Mouse (Mus musculus) midbrain, embryonic 16.5 days (tissue): ENCODE data around the gene Scgb3a1. TPM values are rescaled to one million over a fixed set of nuclear protein-coding genes. Genes with fewer than 3 reads are reported as not detected.

Experiments
- ATAC-seq: fragments of 200-750 bp; cut with Nextera tagmentation; 2 replicates; pipeline ENCODE4 v1.8.0; 2017; ENCODE audit warnings: moderate TSS enrichment
- H3K27ac ChIP-seq: fragments of 300-500 bp; sonication (generic); 2 replicates; pipeline ENCODE4 v1.5.1; 2014; ENCODE audit warnings: mild to moderate bottlenecking, low read length, mixed read lengths
- H3K27me3 ChIP-seq: fragments of 300-500 bp; sonication (generic); 2 replicates; pipeline ENCODE4 v1.6.1; 2014; ENCODE audit warnings: low read depth, low read length, mixed read lengths; ENCODE audit not compliant: control insufficient read depth, insufficient read depth
- H3K36me3 ChIP-seq: fragments of 300-500 bp; sonication (generic); 2 replicates; pipeline ENCODE4 v1.6.1; 2014; ENCODE audit warnings: mild to moderate bottlenecking, low read length, moderate library complexity, mixed read lengths; ENCODE audit not compliant: control insufficient read depth, insufficient read depth
- H3K4me1 ChIP-seq: fragments of 300-500 bp; sonication (generic); 2 replicates; pipeline ENCODE4 v1.6.1; 2014; ENCODE audit warnings: mild to moderate bottlenecking, low read length, mixed read lengths; ENCODE audit not compliant: control insufficient read depth, insufficient read depth
- H3K4me2 ChIP-seq: fragments of 300-500 bp; sonication (generic); 2 replicates; pipeline ENCODE4 v1.6.1; 2014; ENCODE audit warnings: mild to moderate bottlenecking, low read length, mixed read lengths
- H3K4me3 ChIP-seq: fragments of 300-500 bp; sonication (generic); 2 replicates; pipeline ENCODE4 v1.5.1; 2014; ENCODE audit warnings: low read depth, mild to moderate bottlenecking, low read length, moderate library complexity, mixed read lengths
- H3K9ac ChIP-seq: fragments of 300-500 bp; sonication (generic); 2 replicates; pipeline ENCODE4 v1.6.1; 2014; ENCODE audit warnings: low read depth, low read length, mixed read lengths
- H3K9me3 ChIP-seq: fragments of 300-500 bp; sonication (generic); replicated peaks from 2 replicates; pipeline ENCODE4 v1.6.1; 2014; ENCODE audit warnings: mild to moderate bottlenecking, low read length, mixed read lengths; ENCODE audit not compliant: control insufficient read depth, poor library complexity, severe bottlenecking
- WGBS: fragments of 180-500 bp; shearing (Covaris S2); extraction: QIAGEN DNeasy Blood & Tissue Kit; methylation state at CpG from one replicate; pipeline ENCODE4 v1.1.7; 2014; 5-methylcytosine and 5-hydroxymethylcytosine counted together
- polyA plus RNA-seq: library from polyadenylated mRNA; unstranded; fragments of >200 nt; fragmentation: Nextera tagmentation; extraction: Ambion mirVana; gene quantifications from 2 replicates; pipeline ENCODE4 v1.2.1, GENCODE M21; 2015

Gene Scgb3a1
- polyA plus RNA-seq, 1 experiment from 2014 or later: 0.70 TPM

- H3K9ac ChIP-seq: no peak overlapping the region
- H3K4me1 ChIP-seq: no peaks in the 10 kb centered on the region
- H3K9me3 ChIP-seq: no peaks in the 10 kb centered on the region
- no peak overlapping the region for H3K4me3 ChIP-seq
- no peaks in the 10 kb centered on the region for H3K27me3 ChIP-seq
- H3K36me3 ChIP-seq: peaks cover 19% of the 10 kb centered on the region
- H3K27ac ChIP-seq: no peak overlapping the region
- WGBS: 83% methylated on average over 3 of the region's 3 CpGs
- H3K4me2 ChIP-seq: no peak overlapping the region
- no peak for ATAC-seq
Observed at GRCm38 (mm10) chr11:49673433-49673832, 10.0 kb downstream of the Scgb3a1 start.

- H3K4me2 ChIP-seq: no peak overlapping the region
- peaks cover 34% of the 10 kb centered on the region for H3K36me3 ChIP-seq
- no peaks in the 10 kb centered on the region for H3K9me3 ChIP-seq
- H3K4me3 ChIP-seq: no peak overlapping the region
- H3K4me1 ChIP-seq: no peaks in the 10 kb centered on the region
- H3K9ac ChIP-seq: no peak overlapping the region
- no peaks in the 10 kb centered on the region for H3K27me3 ChIP-seq
- WGBS: 94% methylated on average over 12 of the region's 12 CpGs
- no peak for ATAC-seq
- no peak overlapping the region for H3K27ac ChIP-seq
Observed at GRCm38 (mm10) chr11:49684237-49684973, 21.0 kb downstream of the Scgb3a1 start.

GRCm38 (mm10) chr11:49695013-49695412, 31.6 kb downstream of the Scgb3a1 start:
- Histone ChIP-seq H3K27ac (no peak overlapping the region), H3K36me3 (peaks cover 7% of the 10 kb centered on the region), H3K4me1 (peaks cover 9% of the 10 kb centered on the region), H3K27me3 (no peaks in the 10 kb centered on the region), H3K4me2 (no peak overlapping the region), H3K4me3 (no peak overlapping the region), H3K9me3 (no peaks in the 10 kb centered on the region), H3K9ac (no peak overlapping the region)
- ATAC-seq: no peak
- WGBS: 94% methylated on average over 3 of the region's 3 CpGs

- no peak overlapping the region for H3K9ac ChIP-seq
- H3K4me3 ChIP-seq: no peak overlapping the region
- H3K4me1 ChIP-seq: peaks cover 6% of the 10 kb centered on the region; the same call in 1 of the 2 replicates
- no peaks in the 10 kb centered on the region for H3K27me3 ChIP-seq
- H3K9me3 ChIP-seq: no peaks in the 10 kb centered on the region
- peaks cover 7% of the 10 kb centered on the region for H3K36me3 ChIP-seq
- WGBS: 86% methylated on average over 2 of the region's 2 CpGs
- no peak for ATAC-seq
- H3K27ac ChIP-seq: no peak overlapping the region
- no peak overlapping the region for H3K4me2 ChIP-seq
Observed at GRCm38 (mm10) chr11:49695695-49696094, 32.3 kb downstream of the Scgb3a1 start.

- no peak overlapping the region for H3K9ac ChIP-seq
- no peak overlapping the region for H3K27ac ChIP-seq
- no peak overlapping the region for H3K4me3 ChIP-seq
- ATAC-seq: no peak
- no peaks in the 10 kb centered on the region for H3K9me3 ChIP-seq
- H3K4me2 ChIP-seq: no peak overlapping the region
- WGBS: 87% methylated on average over 2 of the region's 2 CpGs
- H3K4me1 ChIP-seq: peaks cover 6% of the 10 kb centered on the region; the same call in 1 of the 2 replicates
- peaks cover 11% of the 10 kb centered on the region for H3K36me3 ChIP-seq
- no peaks in the 10 kb centered on the region for H3K27me3 ChIP-seq
Observed at GRCm38 (mm10) chr11:49696472-49696871, 33.1 kb downstream of the Scgb3a1 start.

- 95% methylated on average over 5 of the region's 5 CpGs for WGBS
- Histone ChIP-seq H3K36me3 (peaks cover 19% of the 10 kb centered on the region), H3K9ac (no peak overlapping the region), H3K4me3 (no peak overlapping the region), H3K27me3 (no peaks in the 10 kb centered on the region), H3K4me1 (peaks cover 6% of the 10 kb centered on the region; the same call in 1 of the 2 replicates), H3K9me3 (no peaks in the 10 kb centered on the region), H3K27ac (no peak overlapping the region), H3K4me2 (no peak overlapping the region)
- no peak for ATAC-seq
Observed at GRCm38 (mm10) chr11:49697779-49698178, 34.4 kb downstream of the Scgb3a1 start.

- no peak for ATAC-seq
- no peak overlapping the region for H3K4me2 ChIP-seq
- no peak overlapping the region for H3K27ac ChIP-seq
- no peak overlapping the region for H3K4me3 ChIP-seq
- H3K36me3 ChIP-seq: peaks cover 19% of the 10 kb centered on the region
- H3K9ac ChIP-seq: no peak overlapping the region
- H3K27me3 ChIP-seq: no peaks in the 10 kb centered on the region
- H3K4me1 ChIP-seq: peaks cover 6% of the 10 kb centered on the region; the same call in 1 of the 2 replicates
- no peaks in the 10 kb centered on the region for H3K9me3 ChIP-seq
- WGBS: 93% methylated on average over 1 of the region's 1 CpGs
Observed at GRCm38 (mm10) chr11:49699079-49699478, 35.7 kb downstream of the Scgb3a1 start.

GRCm38 (mm10) chr11:49702014-49702413, 38.6 kb downstream of the Scgb3a1 start:
- no peak overlapping the region for H3K27ac ChIP-seq
- no peak overlapping the region for H3K4me2 ChIP-seq
- no peaks in the 10 kb centered on the region for H3K27me3 ChIP-seq
- H3K9ac ChIP-seq: no peak overlapping the region
- no peaks in the 10 kb centered on the region for H3K9me3 ChIP-seq
- H3K4me1 ChIP-seq: 0 out of 2 replicates have a peak, but pooled peaks cover 3% of the 10 kb centered on the region
- peaks cover 24% of the 10 kb centered on the region for H3K36me3 ChIP-seq
- 98% methylated on average over 8 of the region's 8 CpGs for WGBS
- no peak for ATAC-seq
- H3K4me3 ChIP-seq: no peak overlapping the region

GRCm38 (mm10) chr11:49704804-49705203, 41.4 kb downstream of the Scgb3a1 start:
- Histone ChIP-seq H3K9ac (no peak overlapping the region), H3K4me3 (no peak overlapping the region), H3K36me3 (peaks cover 18% of the 10 kb centered on the region), H3K4me1 (peaks cover 15% of the 10 kb centered on the region), H3K9me3 (no peaks in the 10 kb centered on the region), H3K27me3 (no peaks in the 10 kb centered on the region), H3K4me2 (no peak overlapping the region), H3K27ac (no peak overlapping the region)
- 84% methylated on average over 8 of the region's 8 CpGs for WGBS
- ATAC-seq: no peak
